Mouse (Mus musculus) adrenal gland, postnatal 36 days (tissue): ENCODE measurements at regions not wholly inside any gene's neighbourhood (a gene's known extent, or its start where the extent isn't known, plus 50 kb on each side); places are given as distances from the start of the nearest gene placed in this dataset.
A peak's percentile ranks its signal among the peaks of the same experiment; 100 is the strongest.

ENCODE experiments used
- DNase-seq, 2 experiments: peaks; one replicate each; pipeline ENCODE4 v3.0.0; 2021; ENCODE audit warnings: mixed read lengths in 1 of 2

DNA sequence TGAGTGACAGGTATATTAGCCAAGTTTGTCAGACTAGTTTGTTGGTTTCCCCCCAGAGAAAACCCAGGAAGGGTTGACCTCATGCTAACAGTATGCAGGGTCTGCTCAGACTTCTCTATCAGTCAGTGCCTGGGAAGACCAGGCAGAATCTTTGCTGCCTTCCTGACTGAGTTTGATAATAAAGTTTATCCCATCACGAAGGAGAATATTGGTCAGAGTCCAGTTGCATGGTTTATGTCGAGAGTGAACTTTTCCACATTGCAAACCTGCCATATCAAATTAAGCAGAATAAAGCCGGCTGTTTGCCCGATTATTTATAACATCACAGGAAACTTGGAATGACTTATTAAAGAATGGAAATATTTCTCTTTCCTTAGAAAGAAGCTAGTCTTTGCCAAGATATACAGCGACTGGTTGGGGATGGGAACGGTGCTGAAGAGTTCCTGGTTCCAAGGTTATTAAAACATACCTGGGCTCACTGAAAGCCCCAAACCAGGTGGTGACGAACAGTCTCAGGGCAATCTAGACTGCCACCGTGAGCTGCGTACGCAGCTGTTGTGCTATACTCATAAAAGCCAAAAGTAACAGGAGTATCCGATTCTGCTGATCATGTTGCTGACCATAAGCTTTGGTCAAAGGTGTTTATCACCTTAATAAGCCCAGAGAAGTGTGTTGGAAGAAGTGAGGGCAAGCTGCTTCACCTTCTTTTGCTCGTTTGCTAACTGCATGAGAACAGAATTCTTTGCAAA, 1536.7 kb upstream of the Flrt2 start:
- DNase-seq, result no peak

DNA sequence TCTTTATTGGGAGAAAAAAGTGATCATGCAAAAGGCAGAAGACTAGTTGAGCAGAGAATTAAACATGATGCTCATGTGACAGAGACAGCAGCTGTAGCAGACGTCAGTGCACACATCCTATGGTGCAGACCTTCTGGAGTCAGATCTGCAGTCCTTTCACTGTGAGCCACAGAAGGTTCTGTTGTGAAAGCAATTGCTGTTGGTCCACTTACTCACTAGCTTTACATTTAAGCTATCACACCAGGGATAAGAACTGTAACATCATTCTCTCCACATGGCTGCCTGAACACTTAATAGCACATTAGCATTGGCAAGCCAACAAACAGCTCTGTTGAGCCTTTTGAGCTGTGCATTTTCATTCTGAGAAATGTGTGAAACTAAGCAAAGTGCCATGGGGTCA, 1509.7 kb upstream of the Flrt2 start:
- DNase-seq, result no peak

DNA sequence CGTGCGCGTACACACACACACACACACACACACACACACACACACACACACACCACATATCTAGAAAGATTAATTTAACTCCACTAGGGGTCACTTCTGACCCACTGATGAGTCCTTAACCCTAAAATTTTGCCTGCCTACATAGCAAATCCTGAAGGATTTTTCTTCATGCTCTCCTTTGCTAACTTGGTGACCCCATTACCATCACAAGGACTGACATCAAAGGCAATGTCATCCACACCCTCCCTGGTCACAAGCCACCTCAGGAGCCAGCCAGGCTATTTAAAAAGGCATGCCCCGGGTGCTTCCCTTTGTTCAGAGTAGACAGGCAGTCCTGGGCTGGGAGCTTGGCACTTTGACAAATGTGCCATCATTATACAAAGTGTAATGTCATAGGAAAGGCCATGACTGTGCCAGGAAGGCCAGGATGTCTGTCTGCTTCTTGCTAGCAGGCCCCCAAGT, 1501.4 kb upstream of the Flrt2 start:
- DNase-seq, result peak; percentile 26 to 55

DNA sequence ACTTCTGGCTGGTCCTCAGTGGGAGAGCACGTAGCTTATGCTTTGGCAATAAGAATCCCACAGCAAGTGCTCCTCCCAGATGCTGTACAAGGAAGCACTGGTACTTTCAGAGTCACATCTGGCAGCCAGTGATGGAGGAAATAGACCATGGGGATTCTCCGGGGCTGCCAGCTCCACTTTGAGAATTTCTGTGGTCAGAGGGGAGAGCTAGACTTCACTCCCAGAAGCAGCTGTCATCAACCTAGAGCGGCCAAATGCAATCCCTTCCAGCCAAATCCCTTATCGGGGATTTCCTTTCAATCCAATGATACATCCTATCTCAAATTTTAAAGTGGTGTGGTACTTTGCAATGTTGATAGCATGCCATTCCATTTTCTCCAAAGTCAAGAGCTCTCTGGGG, 1474.1 kb upstream of the Flrt2 start:
- no peak for DNase-seq

DNA sequence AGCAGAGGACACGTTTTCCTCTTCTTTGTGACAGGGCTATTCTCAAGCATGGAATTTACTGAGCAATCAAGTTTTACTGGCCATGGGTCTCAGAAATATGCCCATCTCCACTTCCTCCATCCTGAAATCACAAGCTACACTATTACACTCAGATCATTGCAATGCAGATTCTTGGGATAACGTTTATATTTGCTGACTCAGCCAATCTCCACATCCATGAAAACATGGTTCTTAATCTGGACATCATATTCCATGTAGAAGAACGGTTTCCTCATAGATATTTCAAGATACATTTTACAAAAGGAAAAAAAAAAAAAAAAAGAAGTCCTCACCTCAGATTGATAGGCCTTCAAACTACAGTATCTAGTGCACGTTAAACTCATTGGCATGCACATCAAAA, 1462.1 kb upstream of the Flrt2 start:
- no peak for DNase-seq

DNA sequence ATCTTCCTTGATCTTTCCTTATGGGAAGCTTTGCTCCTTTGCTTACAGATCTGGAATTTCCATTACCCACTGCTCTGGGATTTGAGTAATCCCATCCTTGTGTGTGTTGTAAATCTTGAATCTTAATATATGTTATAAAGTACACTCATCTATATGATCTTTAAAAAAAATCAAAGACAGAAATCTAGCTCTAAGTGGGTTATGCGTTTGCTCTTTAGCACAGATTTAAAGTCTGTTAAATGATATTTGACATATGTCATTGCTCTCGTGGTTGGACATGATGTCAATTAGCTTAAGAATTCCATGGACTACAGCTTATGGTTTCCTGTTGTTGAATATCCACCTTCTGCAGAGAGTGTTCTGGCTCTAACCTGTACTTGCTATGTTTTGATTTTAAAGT, 1446.7 kb upstream of the Flrt2 start:
- no peak for DNase-seq

DNA sequence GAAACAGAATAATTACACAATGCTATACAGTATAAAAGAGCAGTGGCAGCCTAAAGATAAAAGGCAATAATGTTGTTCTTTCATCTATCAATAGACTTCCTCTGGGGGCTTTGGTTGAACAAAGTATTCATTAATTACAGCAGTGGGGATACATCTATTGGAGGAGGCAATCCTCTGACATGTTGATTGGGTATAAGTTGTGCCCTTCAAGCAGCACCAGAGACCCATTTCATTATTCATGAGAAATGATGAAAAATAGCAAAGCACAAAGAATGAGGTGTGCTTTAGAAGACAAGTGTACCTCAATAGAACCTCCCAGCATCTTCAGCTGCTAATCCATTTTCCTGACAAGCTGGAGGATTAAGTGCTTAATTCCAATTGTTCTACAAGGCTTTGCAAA, 1444.7 kb upstream of the Flrt2 start:
- no peak for DNase-seq

DNA sequence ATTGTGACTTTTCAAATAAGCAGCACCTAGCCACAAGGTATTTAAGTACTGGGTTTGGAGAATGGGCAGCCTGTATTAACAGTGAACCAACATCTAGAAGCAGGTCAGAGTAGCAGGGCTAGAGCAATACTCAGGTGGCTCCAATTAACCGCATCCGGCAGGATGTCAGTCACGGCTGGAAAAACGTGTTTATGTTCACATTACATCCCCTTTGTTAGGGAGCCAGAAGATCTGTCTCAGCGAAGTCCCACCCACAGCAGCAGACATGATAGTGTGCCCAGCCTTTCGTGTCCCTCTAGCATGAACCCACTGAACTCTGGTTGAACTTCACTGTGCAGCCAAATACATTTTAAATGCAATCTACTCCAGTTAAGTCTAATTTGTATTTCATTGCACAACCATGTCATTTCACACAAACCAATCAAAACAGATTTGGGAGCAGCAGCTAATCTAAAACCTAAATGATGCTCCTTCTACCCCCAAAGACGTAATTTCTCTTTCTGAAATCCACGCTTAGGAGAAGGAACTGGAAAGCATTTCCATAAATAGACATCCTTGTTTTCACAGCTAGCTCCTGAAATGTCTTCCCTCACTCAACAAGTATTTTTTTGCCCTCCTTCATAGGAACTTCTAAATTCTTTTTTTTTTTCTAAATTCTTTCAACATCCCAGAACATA, 1438.9 kb upstream of the Flrt2 start:
- no peak for DNase-seq

DNA sequence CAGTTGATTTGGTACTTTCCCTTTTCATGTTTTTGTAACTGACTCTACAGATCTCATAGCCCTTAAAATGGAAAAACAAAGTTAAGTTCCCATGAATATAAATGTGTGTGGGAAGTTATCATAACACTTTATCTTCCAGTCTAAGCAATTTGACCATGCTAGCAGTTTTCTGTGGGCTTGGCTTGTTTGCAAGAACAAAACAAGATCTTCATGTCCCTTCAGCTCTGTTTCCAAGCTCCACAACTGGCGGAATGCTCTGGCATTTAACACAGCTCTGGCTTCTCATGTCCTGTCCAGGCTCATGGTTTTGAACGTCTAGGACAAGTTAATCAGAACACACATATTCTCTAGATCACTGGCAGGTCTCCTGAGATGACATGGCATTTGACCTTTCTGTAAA, 1411.1 kb upstream of the Flrt2 start:
- DNase-seq, result peak; percentile 0 to 1

DNA sequence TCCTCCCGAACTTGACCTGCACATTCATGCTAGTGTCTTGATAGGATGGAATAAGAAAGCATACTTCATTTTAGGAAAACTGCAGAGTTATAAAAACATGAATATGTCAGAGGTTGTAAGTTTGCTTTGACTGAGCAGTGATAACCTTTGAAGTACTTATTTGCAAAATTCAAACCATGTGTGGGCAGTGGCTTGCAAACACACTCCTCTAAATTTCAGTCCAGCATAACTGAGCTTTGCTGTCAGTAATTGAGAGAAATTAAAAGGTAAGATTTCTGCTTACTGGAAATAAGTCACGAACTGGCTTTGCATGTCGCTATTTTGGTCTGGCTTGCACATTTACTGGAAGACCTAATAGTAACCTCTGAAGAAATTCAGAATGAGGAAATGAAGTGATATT, 1409.1 kb upstream of the Flrt2 start:
- no peak for DNase-seq

DNA sequence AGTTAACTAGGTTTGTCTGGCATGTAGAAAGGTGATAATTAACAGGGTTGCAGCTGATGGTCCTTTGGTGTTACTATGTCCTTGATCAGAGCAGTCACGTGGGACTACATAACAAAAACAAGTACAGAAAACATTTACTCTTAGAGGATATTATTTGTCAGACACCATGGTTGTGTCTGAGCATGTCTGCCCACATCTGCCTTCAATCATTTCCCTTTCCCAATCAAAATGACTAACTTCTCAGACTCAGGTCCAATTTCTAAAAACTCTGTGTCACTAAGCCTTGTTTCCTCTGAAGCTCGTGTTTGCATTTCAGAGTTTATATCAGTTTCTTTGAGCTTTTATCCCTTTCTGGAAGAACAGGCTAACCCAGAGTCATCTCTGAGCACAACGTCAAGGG, 1408.5 kb upstream of the Flrt2 start:
- no peak for DNase-seq

DNA sequence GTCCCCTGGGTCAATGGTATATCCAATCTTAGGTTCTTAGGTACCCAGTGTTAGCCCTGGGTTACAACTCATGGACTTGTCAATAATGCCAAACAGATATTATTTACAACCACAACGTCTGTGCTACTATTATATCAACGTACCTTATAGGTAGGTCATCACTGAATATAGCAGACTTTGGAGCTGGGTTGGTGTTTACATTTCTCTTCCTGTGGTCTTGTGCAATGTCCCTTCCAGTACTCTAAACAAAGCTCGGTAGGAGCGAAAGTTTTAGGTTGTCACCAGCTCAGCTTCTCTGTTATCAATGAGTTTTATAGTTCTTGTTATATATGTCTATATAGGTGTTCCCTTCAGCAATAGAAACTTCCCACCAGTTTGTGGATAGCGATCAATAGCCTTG, 1394.2 kb upstream of the Flrt2 start:
- no peak for DNase-seq

DNA sequence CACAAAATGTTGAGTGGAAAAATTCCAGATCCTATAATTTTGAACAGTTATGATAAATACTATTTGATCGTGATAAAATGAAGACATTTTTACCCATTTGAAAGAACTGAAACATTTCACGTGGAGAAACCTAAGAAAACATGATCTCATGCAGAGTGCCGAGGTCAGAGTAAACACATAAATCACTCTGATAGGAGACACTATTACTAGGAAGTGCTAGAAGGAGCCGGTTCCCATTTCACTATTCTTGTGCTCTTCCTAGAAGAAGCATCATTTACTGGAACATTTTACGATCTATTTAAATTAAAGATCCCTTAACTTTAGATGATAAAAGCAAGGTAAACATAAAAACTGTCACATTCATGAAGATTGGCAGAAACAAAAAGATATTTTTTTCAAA, 1359.7 kb upstream of the Flrt2 start:
- peak; percentile 1 to 2 for DNase-seq

DNA sequence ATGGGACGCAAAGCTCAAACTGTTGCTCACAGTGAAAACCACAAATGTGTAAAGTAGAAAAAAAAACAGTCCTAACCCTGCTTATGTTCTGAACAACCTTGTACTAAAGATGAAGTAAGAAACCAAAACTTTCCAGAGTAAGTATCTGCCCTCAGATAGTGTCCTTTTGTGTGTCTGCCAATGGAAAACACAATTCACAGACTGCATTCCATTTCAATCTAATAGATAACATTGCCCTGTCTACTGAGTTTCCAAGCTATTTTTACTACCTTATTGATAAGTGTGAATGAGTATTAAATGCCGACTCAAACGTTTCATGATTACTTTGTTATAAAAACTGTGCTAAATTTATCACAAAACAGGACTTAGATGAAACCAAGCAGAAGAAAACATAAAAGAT, 1357.4 kb upstream of the Flrt2 start:
- no peak for DNase-seq

DNA sequence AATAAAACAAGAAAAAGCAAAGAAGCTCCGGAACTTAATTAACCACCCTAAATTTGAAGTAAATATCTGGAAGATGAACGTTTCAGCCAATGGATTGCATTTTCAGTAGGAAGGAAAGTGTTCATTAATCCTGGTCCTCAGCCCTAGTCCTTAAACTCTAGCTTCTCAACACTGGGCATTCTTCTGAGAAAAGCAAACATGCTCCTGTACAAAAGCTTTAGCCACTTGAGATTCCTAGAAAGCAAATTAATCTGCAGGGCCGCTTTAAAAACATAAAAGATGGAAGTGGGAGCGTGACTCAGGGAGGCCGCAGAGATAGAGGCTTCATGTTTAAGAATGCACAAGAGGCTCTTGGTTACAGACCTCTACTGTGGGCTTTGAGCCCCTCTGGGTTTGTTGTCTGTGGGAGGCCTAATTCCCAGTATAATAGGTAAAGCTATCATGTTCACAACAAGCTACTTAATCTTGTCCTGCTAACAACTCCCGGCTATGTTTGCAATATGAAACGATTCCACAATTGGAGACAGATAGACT, 1342.3 kb upstream of the Flrt2 start:
- DNase-seq, result no peak

DNA sequence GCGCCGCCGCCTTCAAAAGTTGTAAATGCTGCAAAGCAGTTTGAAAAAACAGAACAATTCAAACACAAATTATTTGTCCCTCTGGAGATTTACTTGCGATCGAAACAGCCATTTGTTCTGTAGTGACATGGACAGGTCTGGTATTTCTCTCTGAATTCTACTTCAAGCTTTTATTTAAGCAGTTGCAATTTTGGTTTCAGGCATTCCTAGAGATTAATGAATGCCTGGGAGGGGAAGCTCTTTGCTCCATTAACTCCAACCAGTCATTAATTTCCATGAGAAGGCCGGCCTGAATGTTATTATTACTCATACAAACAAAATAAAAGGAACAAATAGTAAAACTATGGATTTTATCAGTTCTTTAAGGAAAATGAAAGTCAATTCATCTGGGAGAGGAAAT, 1327.8 kb upstream of the Flrt2 start:
- DNase-seq, result no peak

DNA sequence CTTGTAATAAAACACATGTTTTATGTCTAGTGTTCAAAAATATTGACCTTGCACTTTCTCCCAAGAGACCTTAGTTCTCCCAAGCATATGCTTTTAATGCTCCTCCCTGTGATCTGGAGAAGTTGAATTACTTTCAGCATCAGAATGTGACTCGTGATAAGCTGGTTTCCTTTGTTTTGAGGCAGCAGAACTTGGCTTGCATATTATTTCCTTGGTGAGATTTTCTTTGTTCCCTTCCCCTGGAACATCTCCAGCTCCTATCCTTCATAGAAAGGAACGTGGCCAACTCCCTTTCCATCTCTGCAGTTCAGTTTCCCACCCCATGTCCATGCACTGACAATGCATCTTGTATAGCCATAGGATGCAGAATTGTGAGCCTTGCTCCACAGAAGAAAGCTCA, 1292.0 kb upstream of the Flrt2 start:
- DNase-seq, result no peak

DNA sequence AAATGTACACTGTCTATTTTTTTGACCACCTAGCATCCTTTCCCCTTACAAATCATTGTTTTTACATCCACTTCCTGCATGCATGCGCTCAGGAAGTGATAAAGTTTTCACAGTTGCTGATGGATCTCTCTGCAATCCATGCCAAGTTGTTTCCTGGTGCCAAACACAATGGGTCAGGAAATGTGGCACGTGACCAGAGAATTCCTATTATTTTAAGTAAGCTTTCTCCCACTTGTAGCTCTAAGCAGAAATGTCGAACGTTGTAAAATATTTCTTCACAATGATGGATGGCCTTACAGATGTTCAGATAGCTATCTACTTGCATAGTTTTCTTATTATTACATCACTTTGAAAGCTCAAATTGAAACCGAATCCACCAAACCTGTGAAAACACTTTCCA, 1271.1 kb upstream of the Flrt2 start:
- DNase-seq, result peak; percentile 3 to 12

DNA sequence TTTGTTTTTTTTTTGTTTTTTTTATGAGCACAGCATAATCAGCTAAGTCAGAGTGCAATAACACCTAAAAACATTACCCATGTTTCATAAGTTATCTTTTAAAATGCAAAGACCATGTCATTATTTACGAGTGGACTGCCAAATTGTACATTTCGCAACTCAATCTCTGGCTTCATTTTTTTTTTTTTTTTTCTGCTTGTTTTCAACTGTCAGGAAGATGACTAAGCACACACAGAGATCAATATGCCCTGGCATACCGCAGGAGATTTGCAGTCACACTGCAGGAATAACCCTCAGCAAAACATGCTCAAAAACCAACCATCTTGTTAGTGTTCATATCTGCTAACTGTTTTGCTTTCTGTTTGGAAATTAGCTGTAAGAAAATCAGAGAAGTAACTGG, 1270.3 kb upstream of the Flrt2 start:
- DNase-seq, result peak in 1 of 2 experiments; percentile 1

DNA sequence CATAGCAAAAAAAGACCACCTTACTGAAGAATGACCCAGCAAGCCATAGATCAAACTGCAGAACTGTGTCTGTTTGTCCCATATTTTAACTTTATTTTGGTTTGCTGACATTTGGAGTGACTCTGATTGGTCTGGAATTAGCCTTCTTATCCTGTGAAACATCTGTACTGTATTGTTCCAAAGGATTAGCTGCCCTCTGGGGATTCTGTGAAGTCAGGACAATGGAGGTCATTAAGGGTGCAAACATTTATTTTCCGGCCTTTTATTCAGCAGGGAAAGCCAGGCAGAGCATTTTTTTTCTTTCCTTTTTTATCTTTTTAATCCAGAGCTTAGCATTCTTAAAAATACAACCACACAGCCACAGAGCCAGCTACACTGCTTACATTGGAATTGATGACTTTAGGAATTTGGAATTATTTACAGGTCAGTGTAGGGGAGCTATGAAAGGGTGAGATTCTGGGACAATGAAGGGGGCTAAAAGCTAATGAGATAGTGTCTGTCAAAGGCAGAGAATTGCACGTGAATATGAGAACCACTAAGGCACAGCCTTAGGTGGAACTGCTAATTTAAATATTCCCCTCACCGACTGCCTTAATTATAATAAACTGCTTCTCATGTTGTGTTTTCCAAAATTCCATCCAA, 1267.6 kb upstream of the Flrt2 start:
- no peak for DNase-seq

DNA sequence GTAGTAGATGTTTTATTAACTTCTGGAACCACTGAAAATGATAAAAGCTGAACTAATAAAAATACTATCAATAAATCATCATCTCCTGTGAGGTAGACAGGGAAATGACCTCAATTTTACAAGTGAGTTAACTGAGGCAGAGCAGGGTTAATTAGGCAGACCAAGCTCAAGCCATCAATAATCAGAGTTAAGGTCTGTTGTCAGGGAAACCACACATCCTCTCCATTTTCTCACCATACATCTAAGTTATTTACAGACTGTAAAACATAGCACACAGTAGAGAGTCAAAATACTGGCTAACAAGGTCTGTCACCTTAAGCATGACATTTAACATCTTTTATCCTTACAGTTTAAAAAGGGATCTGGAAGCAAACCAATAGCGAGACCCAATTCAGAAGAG, 1242.5 kb upstream of the Flrt2 start:
- no peak for DNase-seq

DNA sequence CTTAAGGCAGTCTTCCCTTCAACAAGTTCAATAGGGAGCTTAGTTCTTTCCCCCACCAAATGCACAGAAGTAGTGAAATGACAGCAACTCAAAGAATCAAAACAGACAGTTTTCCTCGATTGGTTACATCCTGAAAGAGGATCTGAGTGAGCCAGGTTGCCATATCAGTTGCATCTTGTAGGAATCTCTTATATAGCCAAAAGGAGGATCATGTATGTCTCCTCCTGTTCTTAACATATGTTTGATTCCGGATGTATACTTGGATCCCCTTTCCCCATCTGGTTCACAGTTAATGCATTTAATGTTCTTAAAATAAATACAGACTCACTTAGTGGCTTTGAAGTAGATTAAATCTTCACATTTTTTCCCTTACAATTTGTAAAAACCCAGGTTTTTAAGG, 1224.0 kb upstream of the Flrt2 start:
- DNase-seq, result no peak

DNA sequence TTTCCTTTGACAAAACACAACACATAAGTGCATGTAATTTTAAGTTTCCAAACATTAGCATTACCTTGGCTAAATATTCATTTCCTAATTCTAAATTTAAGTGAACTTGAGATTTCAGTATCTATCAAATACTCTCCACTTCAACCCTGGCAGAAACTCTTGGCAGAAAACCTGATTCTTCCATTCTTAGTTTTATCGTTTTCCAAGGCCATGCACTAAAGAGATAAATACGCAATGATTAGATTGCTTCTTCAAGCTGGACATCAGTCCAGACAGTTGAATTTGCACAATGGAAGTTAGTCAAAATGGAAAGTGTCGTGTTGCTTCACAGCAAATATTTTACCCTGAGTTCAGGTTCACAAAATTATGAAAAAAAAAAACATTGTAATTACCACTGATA, 1223.4 kb upstream of the Flrt2 start:
- no peak for DNase-seq
